Mouse (Mus musculus): ENCODE measurements around the gene Scgb1a1. TPM values are rescaled to one million over a fixed set of nuclear protein-coding genes. Genes with fewer than 3 reads are reported as not detected.
A peak's percentile ranks its signal among the peaks of the same experiment; 100 is the strongest.
"Not testable (repeated sequence)": the region's sequence is repeated elsewhere in the genome, so short reads cannot be mapped to it uniquely, and the experiment has no call there.

Scgb1a1 gene
- total and polyA plus RNA-seq, 2 experiments from 2014 or later, result not detected

- H3K4me2 ChIP-seq (ENCODE audit: low read depth), result no peak overlapping the region
- ATAC-seq, result no peak
- no peaks in the 10 kb centered on the region for H3K27me3 ChIP-seq (ENCODE audit: insufficient read depth, low read length)
- H3K27ac ChIP-seq (ENCODE audit: low read depth, low read length), result no peak overlapping the region
- no peaks in the 10 kb centered on the region for H3K36me3 ChIP-seq (ENCODE audit: insufficient read depth)
- H3K4me3 ChIP-seq (ENCODE audit: low read depth, low read length), result no peak overlapping the region
- 89% methylated on average over 1 of the region's 1 CpGs for WGBS
- no peak overlapping the region for H3K9ac ChIP-seq
- H3K4me1 ChIP-seq (ENCODE audit: insufficient read depth), result no peaks in the 10 kb centered on the region
- no peak for TF ChIP-seq CTCF (IDR thresholded peaks at IDR 0.05; ENCODE audit: low read depth)
- H3K9me3 ChIP-seq (ENCODE audit: low read length), result no peaks in the 10 kb centered on the region
- no peak for DNase-seq
Measured at GRCm38 (mm10) chr19:9058331-9058884, 29.4 kb downstream of the Scgb1a1 start.

- no peak overlapping the region for H3K4me2 ChIP-seq (ENCODE audit: low read depth)
- no peak for TF ChIP-seq CTCF (IDR thresholded peaks at IDR 0.05; ENCODE audit: low read depth)
- no peaks in the 10 kb centered on the region for H3K27me3 ChIP-seq (ENCODE audit: insufficient read depth, low read length)
- H3K27ac ChIP-seq (ENCODE audit: low read depth, low read length), result no peak overlapping the region
- H3K9me3 ChIP-seq (ENCODE audit: low read length), result no peaks in the 10 kb centered on the region
- H3K9ac ChIP-seq, result no peak overlapping the region
- ATAC-seq (no peak), DNase-seq (no peak)
- no peaks in the 10 kb centered on the region for H3K4me1 ChIP-seq (ENCODE audit: insufficient read depth)
- H3K4me3 ChIP-seq (ENCODE audit: low read depth, low read length), result no peak overlapping the region
- no peaks in the 10 kb centered on the region for H3K36me3 ChIP-seq (ENCODE audit: insufficient read depth)
Measured at GRCm38 (mm10) chr19:9057679-9058078, 30.1 kb downstream of the Scgb1a1 start.

GRCm38 (mm10) chr19:9055703-9056355 is 31.9 kb downstream of the Scgb1a1 start:
- H3K36me3 ChIP-seq (ENCODE audit: insufficient read depth), result no peaks in the 10 kb centered on the region
- H3K9ac ChIP-seq, result no peak overlapping the region
- H3K9me3 ChIP-seq (ENCODE audit: low read length), result no peaks in the 10 kb centered on the region
- 88% methylated on average over 4 of the region's 4 CpGs for WGBS
- DNase-seq (no peak), ATAC-seq (no peak)
- H3K4me3 ChIP-seq (ENCODE audit: low read depth, low read length), result no peak overlapping the region
- H3K4me2 ChIP-seq (ENCODE audit: low read depth), result no peak overlapping the region
- H3K27me3 ChIP-seq (ENCODE audit: insufficient read depth, low read length), result no peaks in the 10 kb centered on the region
- no peak for TF ChIP-seq CTCF (IDR thresholded peaks at IDR 0.05; ENCODE audit: low read depth)
- H3K27ac ChIP-seq (ENCODE audit: low read depth, low read length), result no peak overlapping the region
- no peaks in the 10 kb centered on the region for H3K4me1 ChIP-seq (ENCODE audit: insufficient read depth)

- H3K27ac ChIP-seq (ENCODE audit: low read depth, low read length), result no peak overlapping the region
- H3K4me1 ChIP-seq (ENCODE audit: insufficient read depth), result no peaks in the 10 kb centered on the region
- 20% methylated on average over 2 of the region's 2 CpGs for WGBS
- TF ChIP-seq CTCF (IDR thresholded peaks at IDR 0.05; ENCODE audit: low read depth), result peak; percentile 68
- DNase-seq, result peak; percentile 30
- no peak overlapping the region for H3K4me3 ChIP-seq (ENCODE audit: low read depth, low read length)
- H3K4me2 ChIP-seq (ENCODE audit: low read depth), result no peak overlapping the region
- no peaks in the 10 kb centered on the region for H3K36me3 ChIP-seq (ENCODE audit: insufficient read depth)
- no peaks in the 10 kb centered on the region for H3K9me3 ChIP-seq (ENCODE audit: low read length)
- no peak overlapping the region for H3K9ac ChIP-seq
- ATAC-seq, result peak; percentile 70; the same call in 1 of the 2 replicates
- no peaks in the 10 kb centered on the region for H3K27me3 ChIP-seq (ENCODE audit: insufficient read depth, low read length)
Measured at GRCm38 (mm10) chr19:9055153-9055552, 32.6 kb downstream of the Scgb1a1 start.

- Histone ChIP-seq H3K27me3 (ENCODE audit: insufficient read depth, low read length) (no peaks in the 10 kb centered on the region), H3K27ac (ENCODE audit: low read depth, low read length) (no peak overlapping the region), H3K36me3 (ENCODE audit: insufficient read depth) (no peaks in the 10 kb centered on the region), H3K9me3 (ENCODE audit: low read length) (no peaks in the 10 kb centered on the region), H3K9ac (no peak overlapping the region), H3K4me1 (ENCODE audit: insufficient read depth) (no peaks in the 10 kb centered on the region), H3K4me2 (ENCODE audit: low read depth) (no peak overlapping the region), H3K4me3 (ENCODE audit: low read depth, low read length) (no peak overlapping the region)
- ATAC-seq (no peak), DNase-seq (no peak)
- WGBS, result 61% methylated on average over 6 of the region's 6 CpGs
- no peak for TF ChIP-seq CTCF (IDR thresholded peaks at IDR 0.05; ENCODE audit: low read depth)
Measured at GRCm38 (mm10) chr19:9052803-9053431, 34.8 kb downstream of the Scgb1a1 start.

- not testable (repeated sequence) for H3K27me3 ChIP-seq (ENCODE audit: insufficient read depth, low read length); H3K27ac ChIP-seq (ENCODE audit: low read depth, low read length); H3K4me2 ChIP-seq (ENCODE audit: low read depth); H3K9ac ChIP-seq; H3K4me3 ChIP-seq (ENCODE audit: low read depth, low read length); H3K4me1 ChIP-seq (ENCODE audit: insufficient read depth); H3K9me3 ChIP-seq (ENCODE audit: low read length); DNase-seq; ATAC-seq; H3K36me3 ChIP-seq (ENCODE audit: insufficient read depth)
- 89% methylated on average over 4 of the region's 4 CpGs for WGBS
Measured at GRCm38 (mm10) chr19:9051985-9052384, 35.8 kb downstream of the Scgb1a1 start.
